Mouse (Mus musculus): ENCODE measurements around the gene Myl9. TPM values are rescaled to one million over a fixed set of nuclear protein-coding genes. Genes with fewer than 3 reads are reported as not detected.

Gene Myl9
- polyA plus RNA-seq, 1 experiment from 2014 or later = 250 TPM

DNA sequence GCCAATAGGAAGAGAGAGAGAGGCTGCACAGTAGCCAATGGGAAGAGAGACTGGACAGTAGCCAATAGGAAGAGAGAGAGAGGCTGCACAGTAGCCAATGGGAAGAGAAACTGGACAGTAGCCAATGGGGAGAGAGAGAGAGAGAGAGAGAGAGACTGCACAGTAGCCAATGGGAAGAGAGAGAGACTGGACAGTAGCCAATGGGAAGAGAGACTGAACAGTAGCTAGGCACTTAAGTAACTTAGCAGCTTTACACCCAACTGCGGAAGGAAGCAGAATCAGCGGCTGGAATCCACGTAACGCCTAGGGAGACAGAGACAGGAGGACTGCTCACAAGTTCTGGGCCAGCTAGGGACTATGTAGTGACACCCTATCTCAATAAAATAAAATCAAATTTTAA lies 29.4 kb downstream of the Myl9 start:
- Histone ChIP-seq H3K4me3 (ENCODE audit: low read length) (no peak overlapping the region), H3K4me1 (ENCODE audit: control insufficient read depth, insufficient read depth, low read length) (no peaks in the 10 kb centered on the region), H3K9me3 (ENCODE audit: control insufficient read depth, low read length) (no peaks in the 10 kb centered on the region), H3K9ac (ENCODE audit: low read depth, low read length) (no peak overlapping the region), H3K4me2 (replicated peaks; ENCODE audit: low read depth, low read length) (no peak overlapping the region), H3K27me3 (ENCODE audit: control insufficient read depth, insufficient read depth, low read length) (0 out of 2 replicates have a peak, but pooled peaks cover 4% of the 10 kb centered on the region), H3K27ac (ENCODE audit: low read depth, low read length) (no peak overlapping the region), H3K36me3 (ENCODE audit: control insufficient read depth, insufficient read depth, low read length) (no peaks in the 10 kb centered on the region)
- no peak for ATAC-seq (ENCODE audit: low FRiP score, low TSS enrichment)
- 94% methylated on average over 4 of the region's 4 CpGs for WGBS

DNA sequence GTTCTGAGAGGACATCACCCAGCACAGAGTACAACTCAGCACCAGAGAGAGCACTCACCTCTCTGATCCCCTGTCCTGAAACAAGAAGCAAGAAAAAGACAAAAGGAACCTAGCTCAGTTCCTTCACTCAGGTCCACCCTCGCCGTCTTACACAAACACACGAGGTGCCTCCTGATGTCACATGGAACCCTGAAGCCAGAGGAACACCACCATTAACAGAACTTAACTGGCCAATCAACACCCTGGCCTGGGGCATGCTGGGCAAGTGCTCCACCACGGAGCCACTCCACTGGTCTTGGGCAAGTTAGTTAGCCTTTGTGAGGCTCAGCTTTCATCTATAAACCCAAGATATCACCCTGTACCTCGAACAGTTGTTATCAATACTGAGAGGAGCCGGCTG lies 31.7 kb downstream of the Myl9 start:
- Histone ChIP-seq H3K9ac (ENCODE audit: low read depth, low read length) (no peak overlapping the region), H3K36me3 (ENCODE audit: control insufficient read depth, insufficient read depth, low read length) (no peaks in the 10 kb centered on the region), H3K4me1 (ENCODE audit: control insufficient read depth, insufficient read depth, low read length) (no peaks in the 10 kb centered on the region), H3K27ac (ENCODE audit: low read depth, low read length) (no peak overlapping the region), H3K27me3 (ENCODE audit: control insufficient read depth, insufficient read depth, low read length) (0 out of 2 replicates have a peak, but pooled peaks cover 4% of the 10 kb centered on the region), H3K4me3 (ENCODE audit: low read length) (no peak overlapping the region), H3K4me2 (replicated peaks; ENCODE audit: low read depth, low read length) (no peak overlapping the region), H3K9me3 (ENCODE audit: control insufficient read depth, low read length) (no peaks in the 10 kb centered on the region)
- 71% methylated on average over 6 of the region's 6 CpGs for WGBS
- ATAC-seq (ENCODE audit: low FRiP score, low TSS enrichment) = no peak

DNA sequence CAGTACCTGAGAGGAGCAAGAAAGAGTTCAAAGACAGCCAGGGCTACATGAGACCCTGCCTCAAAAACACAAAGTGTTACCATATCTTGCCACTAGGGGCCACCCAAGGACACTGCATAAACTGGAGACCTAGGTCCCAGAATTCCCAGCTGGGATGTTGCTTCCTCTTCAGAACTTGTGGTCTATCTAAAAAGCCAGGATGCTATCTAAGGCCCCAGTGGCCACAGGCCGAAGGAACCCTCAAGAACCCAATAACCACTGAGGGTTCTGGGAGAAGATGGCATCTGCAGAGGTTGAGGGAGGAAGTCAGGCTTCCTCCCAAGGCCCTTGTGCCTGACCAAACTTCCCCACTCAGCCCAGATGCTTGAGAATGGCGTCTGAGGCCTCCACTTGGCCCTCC lies 34.4 kb downstream of the Myl9 start:
- H3K4me1 ChIP-seq (ENCODE audit: control insufficient read depth, insufficient read depth, low read length) = peaks cover 11% of the 10 kb centered on the region
- no peaks in the 10 kb centered on the region for H3K9me3 ChIP-seq (ENCODE audit: control insufficient read depth, low read length)
- no peaks in the 10 kb centered on the region for H3K36me3 ChIP-seq (ENCODE audit: control insufficient read depth, insufficient read depth, low read length)
- H3K4me2 ChIP-seq (replicated peaks; ENCODE audit: low read depth, low read length) = no peak overlapping the region
- 49% methylated on average over 2 of the region's 2 CpGs for WGBS
- H3K9ac ChIP-seq (ENCODE audit: low read depth, low read length) = peak overlapping the region; percentile 28; the same call in 1 of the 2 replicates
- H3K27me3 ChIP-seq (ENCODE audit: control insufficient read depth, insufficient read depth, low read length) = no peaks in the 10 kb centered on the region
- no peak overlapping the region for H3K4me3 ChIP-seq (ENCODE audit: low read length)
- no peak; the same call in 1 of the 2 replicates for ATAC-seq (ENCODE audit: low FRiP score, low TSS enrichment)
- H3K27ac ChIP-seq (ENCODE audit: low read depth, low read length) = no peak overlapping the region

DNA sequence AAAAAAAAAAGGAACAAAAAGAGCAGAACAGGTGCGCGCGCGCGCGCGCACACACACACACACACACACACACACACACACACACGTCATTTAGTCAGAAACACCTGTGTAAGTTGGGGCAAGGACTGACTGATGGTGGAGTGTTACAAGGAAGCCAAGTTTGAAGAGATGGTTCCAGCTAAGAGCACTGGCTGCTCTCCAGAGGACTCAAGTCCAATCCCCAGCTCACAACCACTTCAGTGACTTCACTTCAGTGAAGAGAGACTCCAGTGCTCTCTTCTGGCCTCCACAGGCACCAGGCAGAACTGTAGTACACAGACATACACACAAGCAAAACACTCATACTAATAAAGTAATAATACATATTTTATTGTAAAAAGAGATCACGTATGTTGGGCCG lies 35.5 kb downstream of the Myl9 start:
- WGBS = 98% methylated on average over 10 of the region's 10 CpGs
- H3K9ac ChIP-seq (ENCODE audit: low read depth, low read length) = no peak overlapping the region
- no peak overlapping the region for H3K4me3 ChIP-seq (ENCODE audit: low read length)
- peaks cover 23% of the 10 kb centered on the region for H3K4me1 ChIP-seq (ENCODE audit: control insufficient read depth, insufficient read depth, low read length)
- ATAC-seq (ENCODE audit: low FRiP score, low TSS enrichment) = no peak
- no peaks in the 10 kb centered on the region for H3K9me3 ChIP-seq (ENCODE audit: control insufficient read depth, low read length)
- no peaks in the 10 kb centered on the region for H3K27me3 ChIP-seq (ENCODE audit: control insufficient read depth, insufficient read depth, low read length)
- H3K4me2 ChIP-seq (replicated peaks; ENCODE audit: low read depth, low read length) = no peak overlapping the region
- no peak overlapping the region for H3K27ac ChIP-seq (ENCODE audit: low read depth, low read length)
- no peaks in the 10 kb centered on the region for H3K36me3 ChIP-seq (ENCODE audit: control insufficient read depth, insufficient read depth, low read length)

DNA sequence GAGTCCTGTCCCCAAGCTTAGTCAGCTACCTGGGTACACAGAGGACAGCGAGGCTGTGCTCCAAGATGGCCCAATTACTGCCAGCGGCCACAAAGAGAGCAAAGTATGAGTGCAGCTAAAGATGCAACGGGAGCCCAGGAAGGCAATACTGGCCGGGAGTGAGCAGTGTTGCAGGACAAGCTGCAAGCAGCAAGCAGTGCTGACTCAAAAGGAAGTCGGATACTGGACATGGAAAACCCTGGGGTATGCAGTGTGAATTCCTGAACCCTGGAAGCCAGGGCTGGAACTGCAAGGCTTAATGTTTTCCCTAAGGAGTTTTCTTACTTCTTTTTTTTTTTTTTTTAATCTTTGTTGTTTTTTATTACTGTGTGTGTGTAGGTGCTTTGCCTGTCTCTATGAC lies 36.3 kb downstream of the Myl9 start:
- Histone ChIP-seq H3K4me2 (replicated peaks; ENCODE audit: low read depth, low read length) (no peak overlapping the region), H3K9me3 (ENCODE audit: control insufficient read depth, low read length) (no peaks in the 10 kb centered on the region), H3K27me3 (ENCODE audit: control insufficient read depth, insufficient read depth, low read length) (no peaks in the 10 kb centered on the region), H3K9ac (ENCODE audit: low read depth, low read length) (no peak overlapping the region), H3K27ac (ENCODE audit: low read depth, low read length) (no peak overlapping the region), H3K36me3 (ENCODE audit: control insufficient read depth, insufficient read depth, low read length) (no peaks in the 10 kb centered on the region), H3K4me1 (ENCODE audit: control insufficient read depth, insufficient read depth, low read length) (peaks cover 23% of the 10 kb centered on the region), H3K4me3 (ENCODE audit: low read length) (no peak overlapping the region)
- 63% methylated on average over 5 of the region's 5 CpGs for WGBS
- no peak for ATAC-seq (ENCODE audit: low FRiP score, low TSS enrichment)

DNA sequence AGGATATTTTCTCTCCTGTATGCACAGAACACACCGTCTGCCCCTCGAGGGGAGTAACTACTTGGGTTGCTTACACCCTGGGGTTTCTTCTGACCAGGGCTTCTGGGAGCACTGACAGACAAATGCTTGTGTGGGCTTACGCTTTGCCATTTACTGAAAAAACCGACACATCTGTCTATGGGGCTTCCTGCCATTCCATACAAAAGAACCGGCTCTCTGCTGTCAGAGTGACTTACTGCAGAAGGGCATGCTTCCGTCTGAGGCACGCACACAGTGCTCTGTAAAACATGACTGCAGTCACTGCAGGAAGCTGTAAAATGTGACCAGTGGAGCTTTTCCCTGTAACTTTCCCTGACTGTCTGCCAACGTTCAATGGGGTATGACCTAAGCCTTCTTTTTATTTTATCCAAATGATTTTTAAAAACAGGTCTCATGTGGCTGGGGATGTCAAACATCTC lies 39.2 kb downstream of the Myl9 start:
- H3K9ac ChIP-seq (ENCODE audit: low read depth, low read length) = no peak overlapping the region
- H3K4me3 ChIP-seq (ENCODE audit: low read length) = no peak overlapping the region
- H3K36me3 ChIP-seq (ENCODE audit: control insufficient read depth, insufficient read depth, low read length) = no peaks in the 10 kb centered on the region
- H3K27me3 ChIP-seq (ENCODE audit: control insufficient read depth, insufficient read depth, low read length) = no peaks in the 10 kb centered on the region
- WGBS = 1% methylated on average over 8 of the region's 8 CpGs
- H3K4me1 ChIP-seq (ENCODE audit: control insufficient read depth, insufficient read depth, low read length) = peaks cover 23% of the 10 kb centered on the region
- H3K4me2 ChIP-seq (replicated peaks; ENCODE audit: low read depth, low read length) = peak overlapping the region; percentile 2; the same call in 1 of the 2 replicates
- no peaks in the 10 kb centered on the region for H3K9me3 ChIP-seq (ENCODE audit: control insufficient read depth, low read length)
- peak overlapping the region; percentile 78 for H3K27ac ChIP-seq (ENCODE audit: low read depth, low read length)
- ATAC-seq (ENCODE audit: low FRiP score, low TSS enrichment) = peak; percentile 75

DNA sequence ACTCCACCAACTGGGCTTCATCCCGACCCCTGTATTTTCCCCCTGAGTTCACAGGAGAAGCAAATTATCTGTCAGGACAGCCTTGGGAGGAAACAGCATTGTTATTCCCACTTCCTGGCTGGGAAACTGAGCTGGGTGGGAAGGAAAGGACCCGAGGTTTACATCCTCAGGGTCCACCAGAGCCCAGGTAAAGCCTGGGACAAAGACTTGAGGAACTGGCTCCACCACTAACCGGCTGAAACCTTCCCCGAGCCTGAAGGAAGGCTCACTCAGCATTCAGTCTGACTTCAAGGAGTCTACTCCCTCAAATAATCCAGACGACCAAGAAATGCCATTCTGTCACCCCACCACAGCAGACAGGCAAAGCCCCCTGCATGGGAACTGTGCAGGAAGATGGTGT lies 39.7 kb downstream of the Myl9 start:
- Histone ChIP-seq H3K4me1 (ENCODE audit: control insufficient read depth, insufficient read depth, low read length) (peaks cover 23% of the 10 kb centered on the region), H3K9me3 (ENCODE audit: control insufficient read depth, low read length) (no peaks in the 10 kb centered on the region), H3K27me3 (ENCODE audit: control insufficient read depth, insufficient read depth, low read length) (no peaks in the 10 kb centered on the region), H3K27ac (ENCODE audit: low read depth, low read length) (peak overlapping the region; percentile 78), H3K36me3 (ENCODE audit: control insufficient read depth, insufficient read depth, low read length) (no peaks in the 10 kb centered on the region), H3K4me3 (ENCODE audit: low read length) (no peak overlapping the region), H3K9ac (ENCODE audit: low read depth, low read length) (no peak overlapping the region; the same call in 1 of the 2 replicates), H3K4me2 (replicated peaks; ENCODE audit: low read depth, low read length) (peak overlapping the region; percentile 2; the same call in 1 of the 2 replicates)
- peak; percentile 34; the same call in 1 of the 2 replicates for ATAC-seq (ENCODE audit: low FRiP score, low TSS enrichment)
- WGBS = 7% methylated on average over 5 of the region's 5 CpGs

DNA sequence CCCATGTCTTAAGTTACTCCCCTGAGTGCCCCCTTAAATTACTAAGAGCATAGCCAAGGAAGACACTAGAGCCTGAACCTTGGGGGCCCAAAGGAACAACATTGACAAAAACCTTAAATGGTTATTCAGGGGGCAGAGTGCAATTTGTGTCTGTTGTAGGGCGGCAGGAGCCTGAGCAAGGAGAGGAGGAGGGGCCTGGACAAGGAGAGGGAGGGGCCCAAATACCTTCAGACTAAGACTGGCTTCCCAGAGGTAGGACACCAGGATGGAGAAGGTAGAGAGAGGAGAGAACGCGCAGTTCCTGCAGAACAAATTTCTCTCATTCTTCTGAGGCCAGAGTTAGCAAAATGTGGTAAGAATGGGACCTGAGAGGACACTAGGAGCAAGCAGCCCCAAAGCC lies 40.2 kb downstream of the Myl9 start:
- no peak overlapping the region for H3K4me3 ChIP-seq (ENCODE audit: low read length)
- no peak overlapping the region for H3K9ac ChIP-seq (ENCODE audit: low read depth, low read length)
- no peaks in the 10 kb centered on the region for H3K9me3 ChIP-seq (ENCODE audit: control insufficient read depth, low read length)
- WGBS = 53% methylated on average over 3 of the region's 3 CpGs
- H3K36me3 ChIP-seq (ENCODE audit: control insufficient read depth, insufficient read depth, low read length) = no peaks in the 10 kb centered on the region
- H3K27ac ChIP-seq (ENCODE audit: low read depth, low read length) = peak overlapping the region; percentile 78; the same call in 1 of the 2 replicates
- ATAC-seq (ENCODE audit: low FRiP score, low TSS enrichment) = peak; percentile 63; the same call in 1 of the 2 replicates
- no peaks in the 10 kb centered on the region for H3K27me3 ChIP-seq (ENCODE audit: control insufficient read depth, insufficient read depth, low read length)
- H3K4me2 ChIP-seq (replicated peaks; ENCODE audit: low read depth, low read length) = no peak overlapping the region
- peaks cover 23% of the 10 kb centered on the region for H3K4me1 ChIP-seq (ENCODE audit: control insufficient read depth, insufficient read depth, low read length)

DNA sequence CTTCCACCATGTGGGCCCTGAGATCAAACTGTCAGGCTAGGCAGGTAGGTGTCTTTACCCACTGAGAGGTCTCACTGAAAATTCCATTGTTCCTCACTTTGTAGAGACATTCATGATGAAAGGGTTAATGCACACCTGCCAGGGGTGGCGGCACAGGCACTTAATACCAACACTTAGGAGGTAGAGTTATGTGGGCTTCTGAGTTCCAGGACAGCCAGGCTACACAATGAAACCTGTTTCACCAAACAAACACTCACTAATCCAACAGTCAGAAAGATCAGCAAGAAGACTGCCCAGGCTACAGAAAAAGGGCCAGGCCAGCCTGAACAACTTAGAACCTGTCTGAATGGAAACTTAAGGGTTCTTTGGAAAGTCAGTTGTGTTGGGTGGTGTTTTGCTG lies 40.9 kb downstream of the Myl9 start:
- WGBS = 58% methylated on average over 1 of the region's 1 CpGs
- no peaks in the 10 kb centered on the region for H3K36me3 ChIP-seq (ENCODE audit: control insufficient read depth, insufficient read depth, low read length)
- H3K4me2 ChIP-seq (replicated peaks; ENCODE audit: low read depth, low read length) = no peak overlapping the region
- no peaks in the 10 kb centered on the region for H3K27me3 ChIP-seq (ENCODE audit: control insufficient read depth, insufficient read depth, low read length)
- H3K9me3 ChIP-seq (ENCODE audit: control insufficient read depth, low read length) = no peaks in the 10 kb centered on the region
- ATAC-seq (ENCODE audit: low FRiP score, low TSS enrichment) = no peak
- H3K9ac ChIP-seq (ENCODE audit: low read depth, low read length) = no peak overlapping the region
- peaks cover 23% of the 10 kb centered on the region for H3K4me1 ChIP-seq (ENCODE audit: control insufficient read depth, insufficient read depth, low read length)
- H3K4me3 ChIP-seq (ENCODE audit: low read length) = no peak overlapping the region
- no peak overlapping the region for H3K27ac ChIP-seq (ENCODE audit: low read depth, low read length)

All from kidney, embryonic 14.5 days (tissue).